Mouse (Mus musculus) embryonic facial prominence, embryonic 11.5 days (tissue): ENCODE measurements around the gene Tmem37. TPM values are rescaled to one million over a fixed set of nuclear protein-coding genes. Genes with fewer than 3 reads are reported as not detected.
A peak's percentile ranks its signal among the peaks of the same experiment; 100 is the strongest.
"Not testable (repeated sequence)": the region's sequence is repeated elsewhere in the genome, so short reads cannot be mapped to it uniquely, and the experiment has no call there.

Source experiments
- ATAC-seq: fragments of 200-750 bp; cut with Nextera tagmentation; replicated peaks from 2 replicates; pipeline ENCODE4 v1.8.0; 2017; ENCODE audit warnings: low read depth; ENCODE audit not compliant: insufficient number of reproducible peaks, low FRiP score, low TSS enrichment
- DNase-seq: peaks from one replicate; pipeline ENCODE4 v3.0.0-alpha.2; 2015; ENCODE audit warnings: low spot score
- H3K27ac ChIP-seq: fragments of 300-500 bp; sonication (generic); replicated peaks from 2 replicates; pipeline ENCODE4 v1.5.1; 2014; ENCODE audit warnings: mild to moderate bottlenecking, low read depth, low read length, control low read depth
- H3K27me3 ChIP-seq: fragments of 300-500 bp; sonication (generic); 2 replicates; pipeline ENCODE4 v1.6.1; 2014; ENCODE audit warnings: mild to moderate bottlenecking, low read length, moderate library complexity, mixed read lengths; ENCODE audit not compliant: control insufficient read depth, insufficient read depth
- H3K36me3 ChIP-seq: fragments of 300-500 bp; sonication (generic); replicated peaks from 2 replicates; pipeline ENCODE4 v1.6.1; 2014; ENCODE audit warnings: low read depth, mild to moderate bottlenecking, low read length, moderate library complexity, mixed read lengths; ENCODE audit not compliant: control insufficient read depth, insufficient read depth
- H3K4me1 ChIP-seq: fragments of 300-500 bp; sonication (generic); 2 replicates; pipeline ENCODE4 v1.6.1; 2014; ENCODE audit warnings: low read length, mixed read lengths; ENCODE audit not compliant: control insufficient read depth, insufficient read depth
- H3K4me2 ChIP-seq: fragments of 300-500 bp; sonication (generic); 2 replicates; pipeline ENCODE4 v1.6.1; 2014; ENCODE audit warnings: low read depth, mild to moderate bottlenecking, control low read depth, low read length, moderate library complexity
- H3K4me3 ChIP-seq: fragments of 300-500 bp; sonication (generic); 2 replicates; pipeline ENCODE4 v1.5.1; 2014; ENCODE audit warnings: low read depth, low read length, control low read depth
- H3K9ac ChIP-seq: fragments of 300-500 bp; sonication (generic); replicated peaks from 2 replicates; pipeline ENCODE4 v1.6.1; 2014; ENCODE audit warnings: mild to moderate bottlenecking, control low read depth, low read length
- H3K9me3 ChIP-seq: fragments of 300-500 bp; sonication (generic); replicated peaks from 2 replicates; pipeline ENCODE4 v1.6.1; 2016; ENCODE audit warnings: mild to moderate bottlenecking, low read length, inconsistent platforms, mixed read lengths; ENCODE audit not compliant: control insufficient read depth
- WGBS: fragments of 180-500 bp; shearing (Covaris S2); extraction: QIAGEN DNeasy Blood & Tissue Kit; methylation state at CpG from one replicate; pipeline ENCODE4 v1.1.7; 2014; 5-methylcytosine and 5-hydroxymethylcytosine counted together
- polyA plus RNA-seq: library from polyadenylated mRNA; unstranded; fragments of >200 nt; fragmentation: Nextera tagmentation; extraction: Ambion mirVana; gene quantifications from 2 replicates; pipeline ENCODE4 v1.2.1, GENCODE M21; 2014

Tmem37 gene
- polyA plus RNA-seq, 1 experiment from 2014 or later, result 6.1 TPM

GRCm38 (mm10) chr1:120100456-120101226 is 26.8 kb upstream of the Tmem37 start:
- Histone ChIP-seq H3K27me3 (no peaks in the 10 kb centered on the region), H3K9ac (no peak overlapping the region), H3K9me3 (no peaks in the 10 kb centered on the region), H3K36me3 (no peaks in the 10 kb centered on the region), H3K4me1 (no peaks in the 10 kb centered on the region), H3K27ac (no peak overlapping the region), H3K4me2 (no peak overlapping the region), H3K4me3 (no peak overlapping the region)
- ATAC-seq (no peak), DNase-seq (no peak)
- WGBS, result 78% methylated on average over 8 of the region's 8 CpGs

- H3K27ac ChIP-seq, result no peak overlapping the region
- DNase-seq (no peak), ATAC-seq (no peak)
- H3K4me1 ChIP-seq, result no peaks in the 10 kb centered on the region
- H3K9me3 ChIP-seq, result no peaks in the 10 kb centered on the region
- H3K27me3 ChIP-seq, result no peaks in the 10 kb centered on the region
- 43% methylated on average over 6 of the region's 6 CpGs for WGBS
- H3K36me3 ChIP-seq, result no peaks in the 10 kb centered on the region
- H3K4me3 ChIP-seq, result no peak overlapping the region
- no peak overlapping the region for H3K4me2 ChIP-seq
- no peak overlapping the region for H3K9ac ChIP-seq
These were observed 25.6 kb upstream of the Tmem37 start for GRCm38 (mm10) chr1:120099483-120099882.

- H3K4me3 ChIP-seq, result no peak overlapping the region
- no peaks in the 10 kb centered on the region for H3K27me3 ChIP-seq
- no peak overlapping the region for H3K27ac ChIP-seq
- H3K9ac ChIP-seq, result no peak overlapping the region
- H3K4me1 ChIP-seq, result no peaks in the 10 kb centered on the region
- DNase-seq (peak; percentile 74), ATAC-seq (no peak)
- no peaks in the 10 kb centered on the region for H3K36me3 ChIP-seq
- no peaks in the 10 kb centered on the region for H3K9me3 ChIP-seq
- no peak overlapping the region for H3K4me2 ChIP-seq
- WGBS, result 18% methylated on average over 7 of the region's 7 CpGs
These were observed 24.5 kb upstream of the Tmem37 start for GRCm38 (mm10) chr1:120098327-120098726.

GRCm38 (mm10) chr1:120094920-120095319 is 21.0 kb upstream of the Tmem37 start:
- WGBS, result 75% methylated on average over 3 of the region's 3 CpGs
- Histone ChIP-seq H3K27ac (no peak overlapping the region), H3K9me3 (no peaks in the 10 kb centered on the region), H3K4me1 (no peaks in the 10 kb centered on the region), H3K36me3 (no peaks in the 10 kb centered on the region), H3K9ac (no peak overlapping the region), H3K4me3 (no peak overlapping the region), H3K27me3 (no peaks in the 10 kb centered on the region), H3K4me2 (no peak overlapping the region)
- no peak for ATAC-seq
- no peak for DNase-seq

GRCm38 (mm10) chr1:120093482-120094134 is 19.7 kb upstream of the Tmem37 start:
- H3K9ac ChIP-seq, H3K4me1 ChIP-seq, H3K27ac ChIP-seq, H3K4me3 ChIP-seq, H3K36me3 ChIP-seq, H3K27me3 ChIP-seq, H3K9me3 ChIP-seq, H3K4me2 ChIP-seq: not testable (repeated sequence)
- WGBS, result 53% methylated on average over 11 of the region's 14 CpGs
- peak; percentile 89 for DNase-seq
- ATAC-seq, result peak; percentile 62

GRCm38 (mm10) chr1:120090880-120091570 is 17.2 kb upstream of the Tmem37 start:
- ATAC-seq, result no peak
- no peaks in the 10 kb centered on the region for H3K36me3 ChIP-seq
- H3K4me2 ChIP-seq, result no peak overlapping the region
- no peak overlapping the region for H3K27ac ChIP-seq
- no peaks in the 10 kb centered on the region for H3K4me1 ChIP-seq
- no peak overlapping the region for H3K4me3 ChIP-seq
- no peak for DNase-seq
- no peaks in the 10 kb centered on the region for H3K27me3 ChIP-seq
- 80% methylated on average over 8 of the region's 8 CpGs for WGBS
- no peaks in the 10 kb centered on the region for H3K9me3 ChIP-seq
- H3K9ac ChIP-seq, result no peak overlapping the region

- Histone ChIP-seq H3K4me3 (no peak overlapping the region), H3K36me3 (no peaks in the 10 kb centered on the region), H3K9ac (no peak overlapping the region), H3K9me3 (no peaks in the 10 kb centered on the region), H3K27ac (no peak overlapping the region), H3K27me3 (no peaks in the 10 kb centered on the region), H3K4me2 (no peak overlapping the region), H3K4me1 (no peaks in the 10 kb centered on the region)
- WGBS, result 2% methylated on average over 5 of the region's 5 CpGs
- DNase-seq (no peak), ATAC-seq (no peak)
These were observed 15.3 kb upstream of the Tmem37 start for GRCm38 (mm10) chr1:120089180-120089579.

- WGBS, result 80% methylated on average over 12 of the region's 13 CpGs
- ATAC-seq (no peak), DNase-seq (no peak)
- H3K4me3 ChIP-seq, result no peak overlapping the region
- no peak overlapping the region for H3K4me2 ChIP-seq
- no peaks in the 10 kb centered on the region for H3K4me1 ChIP-seq
- no peaks in the 10 kb centered on the region for H3K9me3 ChIP-seq
- H3K27me3 ChIP-seq, result no peaks in the 10 kb centered on the region
- H3K36me3 ChIP-seq, result no peaks in the 10 kb centered on the region
- H3K9ac ChIP-seq, result no peak overlapping the region
- no peak overlapping the region for H3K27ac ChIP-seq
These were observed 12.8 kb upstream of the Tmem37 start for GRCm38 (mm10) chr1:120086644-120087043.
